Mouse (Mus musculus): ENCODE results near the gene Col18a1.

Col18a1 gene

GRCm38 (mm10) chr10:77182804-77183331 is 16.5 kb upstream of the Col18a1 start:
- DNase-seq (ENCODE audit: low read depth) = no peak

DNA sequence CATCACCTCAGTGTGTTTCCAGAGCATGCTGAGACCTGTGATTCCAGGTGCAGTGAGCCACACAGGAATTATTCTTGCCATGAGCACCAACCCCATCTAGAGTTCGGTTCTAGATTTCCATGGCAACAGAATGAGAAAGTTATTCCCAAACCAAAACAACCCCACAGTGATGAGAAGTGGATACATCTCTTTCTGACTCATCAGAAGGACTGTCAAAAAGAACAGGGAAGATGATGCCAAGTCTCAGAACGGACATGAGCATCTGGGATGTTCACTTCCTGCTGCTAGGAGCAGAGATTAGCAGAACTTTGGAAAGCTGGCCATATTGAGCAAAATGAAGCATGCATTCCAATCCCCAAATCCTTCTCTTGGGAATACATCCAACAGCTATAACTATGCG is 13.8 kb upstream of the Col18a1 start:
- DNase-seq (ENCODE audit: low read depth) = no peak

GRCm38 (mm10) chr10:77178691-77179090 is 12.3 kb upstream of the Col18a1 start:
- no peak for DNase-seq (ENCODE audit: low read depth)

DNA sequence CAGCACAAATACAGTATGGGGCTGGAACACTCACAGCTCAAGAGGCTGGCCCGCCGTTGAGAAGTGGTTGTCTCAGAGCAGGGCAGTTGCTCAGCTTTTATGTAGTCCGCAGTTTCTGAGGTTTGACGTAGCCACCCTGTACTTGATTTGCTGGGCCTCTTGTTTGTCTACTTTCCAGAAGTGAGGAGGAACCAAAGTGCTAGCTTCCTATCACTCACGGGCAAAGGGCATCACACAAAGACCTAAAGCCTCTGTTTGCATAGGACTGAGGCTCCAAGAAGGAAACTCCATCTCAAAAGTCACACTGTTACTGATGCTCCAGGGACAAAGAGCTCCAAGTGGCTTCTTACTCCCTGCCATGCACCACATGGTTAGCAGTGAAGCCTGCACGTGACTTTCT is 4.1 kb upstream of the Col18a1 start:
- DNase-seq (ENCODE audit: low read depth) = no peak

DNA sequence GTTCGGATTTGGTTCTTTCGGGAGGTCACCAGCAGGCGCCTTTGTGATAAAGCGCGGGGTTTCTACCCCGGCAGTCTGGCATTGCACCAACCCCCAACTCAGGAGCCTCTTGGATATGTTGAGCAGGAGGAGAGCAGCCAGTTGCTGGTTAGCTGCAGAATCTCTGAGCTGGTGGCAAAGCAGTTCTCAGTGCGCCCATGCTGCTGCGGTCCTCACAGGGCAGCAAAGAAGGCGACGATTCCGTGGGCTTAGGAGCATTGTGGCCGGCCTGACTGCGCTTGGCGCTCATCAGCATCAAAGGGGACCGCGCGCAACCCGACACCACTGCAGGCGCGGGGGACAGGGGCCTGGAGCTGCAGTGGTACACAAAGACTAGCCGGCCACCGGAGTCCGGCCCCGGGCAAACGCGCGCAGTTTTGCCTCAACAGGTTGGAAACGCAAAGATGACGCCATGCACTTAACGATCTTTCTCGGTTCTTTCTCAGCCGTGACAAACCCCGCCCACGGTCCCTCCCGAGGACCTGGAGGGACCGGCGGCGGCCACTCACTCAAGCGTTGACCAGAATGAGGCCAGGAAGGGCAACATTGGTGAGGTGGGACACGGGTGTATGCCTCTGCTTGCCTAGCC is 916 bp downstream of the Col18a1 start:
- no peak for DNase-seq (ENCODE audit: low read depth)

DNA sequence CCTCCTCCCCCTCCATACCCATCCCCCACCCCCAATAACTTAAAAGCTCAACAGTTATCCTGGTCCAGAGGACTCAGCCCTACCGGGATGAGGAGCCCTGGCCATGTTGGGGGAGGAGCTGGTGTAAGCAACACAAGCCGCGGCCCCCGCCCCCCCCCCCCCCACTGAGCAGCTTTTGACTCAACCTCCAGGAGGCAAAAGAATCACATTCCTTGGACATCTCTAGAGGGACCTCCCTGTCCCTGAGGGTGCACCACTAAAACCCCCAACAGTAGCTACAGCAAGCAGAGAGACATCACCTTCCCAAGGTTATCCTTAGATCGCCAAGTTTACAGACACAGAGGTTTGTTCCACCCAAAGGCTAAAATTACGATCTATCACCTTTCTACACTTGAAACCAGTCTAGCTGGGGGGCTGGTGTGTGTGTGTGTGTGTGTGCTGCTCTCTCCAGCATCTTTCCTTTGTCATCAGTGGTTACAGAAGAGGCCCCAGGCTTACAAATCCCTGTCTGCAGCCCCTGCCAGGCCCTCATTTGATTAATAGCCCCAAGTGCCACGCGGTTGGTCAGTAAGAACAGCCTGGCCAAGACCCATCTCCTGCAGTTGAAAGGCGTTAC is 1.8 kb downstream of the Col18a1 start:
- no peak for DNase-seq (ENCODE audit: low read depth)

GRCm38 (mm10) chr10:77164041-77164436 is 2.3 kb downstream of the Col18a1 start:
- no peak for DNase-seq (ENCODE audit: low read depth)

GRCm38 (mm10) chr10:77163392-77163977 is 2.9 kb downstream of the Col18a1 start:
- no peak for DNase-seq (ENCODE audit: low read depth)

DNA sequence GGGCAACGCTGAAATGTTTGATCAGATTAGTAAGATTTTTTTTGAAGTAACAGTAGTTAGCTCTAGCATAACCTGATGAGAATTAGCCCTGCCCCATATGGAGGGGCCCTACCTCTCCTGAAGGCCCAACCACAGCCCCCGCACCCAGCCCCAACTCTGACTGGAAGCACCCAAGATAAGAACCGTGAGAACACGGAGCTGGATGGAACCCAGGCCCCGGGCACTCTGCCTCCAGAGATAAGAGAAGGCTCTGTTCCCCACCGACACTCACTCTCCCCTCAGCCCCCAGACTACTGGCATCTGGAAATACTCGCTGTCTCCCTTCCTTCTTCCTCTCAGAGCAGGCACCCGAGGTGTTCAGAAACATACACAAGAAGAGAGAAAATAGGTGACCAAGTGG is 6.8 kb downstream of the Col18a1 start:
- peak; percentile 61 for DNase-seq (ENCODE audit: low read depth)

DNA sequence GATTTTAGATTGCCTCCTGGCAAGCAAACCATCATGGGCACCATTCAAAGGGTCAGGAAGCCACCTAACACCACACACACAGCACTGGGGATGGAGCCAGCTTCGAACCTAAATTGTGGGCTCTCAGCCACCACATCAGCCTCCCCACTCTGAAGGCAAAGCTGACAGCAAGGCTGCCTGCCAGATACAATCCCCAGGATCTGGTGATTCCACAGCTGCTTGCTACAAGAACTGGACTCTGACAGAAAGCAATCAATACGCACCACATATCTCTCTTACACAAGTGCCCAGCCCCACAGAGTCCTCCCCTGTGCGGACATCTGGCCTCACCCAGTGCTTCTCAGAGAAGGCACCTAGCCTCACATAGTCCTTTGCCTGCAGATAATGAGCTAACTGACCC is 7.4 kb downstream of the Col18a1 start:
- no peak for DNase-seq (ENCODE audit: low read depth)

DNA sequence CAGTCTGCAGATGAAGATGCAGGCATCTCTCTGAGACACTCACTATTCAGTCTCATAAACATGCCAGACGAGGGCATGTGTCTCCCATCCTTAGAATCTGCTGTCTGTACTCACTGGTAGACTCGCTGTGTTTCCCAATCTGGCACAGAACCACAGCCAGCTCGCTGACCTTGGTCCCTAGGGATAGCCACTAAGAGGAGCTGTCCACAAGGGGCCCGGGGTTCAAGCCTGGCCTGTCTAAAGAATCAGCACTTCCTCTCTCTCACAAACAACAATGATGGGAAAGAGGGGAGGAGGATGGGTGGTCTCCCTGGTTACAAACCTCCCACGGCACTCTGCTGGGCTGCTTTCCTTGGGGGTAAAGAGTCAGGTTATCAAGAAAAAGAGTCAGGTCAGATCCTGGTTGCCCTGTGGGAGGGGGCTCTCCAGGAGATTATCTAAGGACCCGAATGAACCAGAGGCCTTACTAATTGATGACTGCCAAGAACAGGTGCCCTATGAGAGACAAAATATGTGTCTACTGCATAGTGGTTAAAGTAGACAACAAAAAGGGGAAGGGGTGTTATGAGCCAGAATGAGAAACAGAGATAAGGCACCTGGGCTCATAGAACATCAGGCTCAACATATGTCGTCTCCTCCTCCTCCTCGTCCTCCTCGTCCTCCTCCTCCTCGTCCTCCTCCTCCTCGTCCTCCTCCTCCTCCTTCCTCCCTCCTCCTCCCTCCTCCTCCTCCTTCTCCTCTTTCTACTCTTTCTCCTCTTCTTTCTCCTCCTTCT is 8.9 kb downstream of the Col18a1 start:
- no peak for DNase-seq (ENCODE audit: low read depth)

GRCm38 (mm10) chr10:77152178-77152621 is 14.1 kb downstream of the Col18a1 start:
- no peak for DNase-seq (ENCODE audit: low read depth)

DNA sequence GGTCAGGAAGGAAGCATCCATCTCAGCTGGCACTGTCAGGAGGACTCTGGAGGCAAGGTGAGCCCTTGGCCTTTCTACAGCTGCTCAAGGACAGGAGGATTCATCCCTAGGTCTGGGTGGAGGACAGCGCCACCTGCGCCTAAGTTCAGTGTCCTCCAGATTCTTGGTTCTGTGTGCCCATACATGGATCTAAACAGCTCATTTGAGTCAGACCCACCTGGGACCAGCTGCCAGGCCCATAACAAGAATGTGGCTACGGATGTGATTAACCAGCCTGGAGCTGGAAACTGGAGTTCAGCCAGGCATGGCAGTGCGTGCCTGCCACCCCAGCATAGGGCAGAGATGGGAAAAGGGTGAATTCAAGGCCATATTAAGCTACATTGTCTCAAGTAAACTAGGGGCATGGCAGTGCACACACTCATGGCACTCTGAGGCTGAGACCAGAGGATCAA is 14.8 kb downstream of the Col18a1 start:
- no peak for DNase-seq (ENCODE audit: low read depth)

DNA sequence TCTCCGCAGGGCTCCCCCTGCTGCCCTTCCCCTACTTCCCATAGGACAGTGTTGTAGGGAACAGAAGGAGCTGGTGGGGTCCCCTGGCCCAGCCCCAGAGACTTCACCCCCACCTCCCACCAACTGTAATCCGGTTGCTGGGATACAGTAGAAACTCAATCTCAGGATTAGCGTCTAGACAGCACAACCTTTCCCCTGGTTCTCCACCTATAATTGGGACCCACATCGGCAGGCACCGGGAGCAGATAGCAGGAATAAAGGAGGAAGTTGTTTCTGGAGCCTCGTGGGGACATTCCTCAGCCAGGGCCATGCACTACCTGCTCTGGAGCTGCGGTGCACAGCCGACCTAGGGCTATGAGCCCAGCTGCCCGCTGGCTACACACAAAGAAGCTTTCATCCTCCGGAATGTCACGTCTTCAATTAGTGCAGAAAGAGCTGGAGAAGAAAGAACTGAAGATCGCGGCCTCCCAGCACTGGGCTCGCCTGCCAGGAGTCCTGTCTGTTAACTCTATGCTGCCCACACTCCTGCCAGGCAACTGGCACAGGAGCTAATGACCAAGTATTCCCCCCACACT is 15.3 kb downstream of the Col18a1 start:
- no peak for DNase-seq (ENCODE audit: low read depth)

- DNase-seq (ENCODE audit: low read depth) = no peak
These were observed 16.3 kb downstream of the Col18a1 start for GRCm38 (mm10) chr10:77150016-77150415.

DNA sequence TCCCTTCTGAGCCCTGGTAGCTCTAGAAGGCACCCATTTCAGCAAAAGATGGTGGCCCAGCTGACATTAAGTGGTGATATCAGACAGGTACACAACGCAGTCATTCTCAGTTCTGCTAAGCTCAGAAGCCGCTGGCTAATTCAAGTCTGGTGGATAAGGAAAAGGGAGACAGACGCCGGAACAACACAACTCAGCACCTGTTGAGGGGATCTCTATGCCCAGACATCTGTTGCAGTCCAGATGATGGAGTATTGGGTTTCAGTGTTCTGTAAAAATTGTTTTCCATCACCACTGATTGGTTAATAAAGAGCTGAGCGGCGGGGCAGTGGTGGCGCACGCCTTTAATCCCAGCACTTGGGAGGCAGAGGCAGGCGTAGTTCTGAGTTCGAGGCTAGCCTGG is 18.8 kb downstream of the Col18a1 start:
- DNase-seq (ENCODE audit: low read depth) = no peak

GRCm38 (mm10) chr10:77146901-77147463 is 19.4 kb downstream of the Col18a1 start:
- DNase-seq (ENCODE audit: low read depth) = no peak

DNA sequence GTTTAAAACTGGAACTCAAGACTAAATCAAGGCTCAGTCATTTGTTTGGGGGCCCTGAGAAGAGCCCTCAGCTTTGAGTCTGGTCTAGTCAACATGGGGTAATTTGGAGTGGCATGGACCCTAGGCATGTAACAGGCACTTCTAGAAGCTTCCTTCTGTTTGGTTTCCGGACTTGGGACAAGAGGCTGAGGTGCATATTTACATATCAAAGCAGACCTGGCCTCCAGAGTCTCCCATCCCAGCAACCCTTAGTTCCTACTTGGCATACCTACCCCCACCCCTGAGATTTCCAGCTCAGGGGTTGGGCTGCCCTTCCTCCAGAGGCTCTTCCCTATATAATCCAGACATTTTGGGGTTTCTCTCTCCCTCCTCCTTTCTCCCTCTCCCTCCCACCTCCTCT is 20.4 kb downstream of the Col18a1 start:
- no peak for DNase-seq (ENCODE audit: low read depth)

- no peak for DNase-seq (ENCODE audit: low read depth)
These were observed 22.0 kb downstream of the Col18a1 start for GRCm38 (mm10) chr10:77144372-77144771.

DNA sequence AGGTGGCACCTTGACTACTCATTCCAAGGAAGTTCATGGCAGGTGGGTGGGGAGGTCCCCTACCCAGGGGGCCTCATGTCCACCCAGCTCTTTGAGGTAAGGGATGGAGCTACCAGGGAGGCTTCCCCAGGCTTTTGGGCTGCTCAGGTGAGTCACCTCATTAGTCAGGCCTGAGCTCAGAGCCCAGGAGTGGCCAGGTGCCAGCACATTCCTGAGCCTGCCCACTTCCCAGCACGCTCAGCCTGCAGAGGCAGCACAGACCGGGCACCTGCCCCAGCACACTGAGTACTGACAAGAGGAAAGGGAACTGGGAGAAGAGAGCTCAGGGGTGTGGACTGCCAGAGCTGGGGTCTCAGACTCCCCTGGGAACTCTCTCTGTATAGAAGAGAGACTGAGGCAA is 24.0 kb downstream of the Col18a1 start:
- DNase-seq (ENCODE audit: low read depth) = no peak

- no peak for DNase-seq (ENCODE audit: low read depth)
These were observed 28.0 kb downstream of the Col18a1 start for GRCm38 (mm10) chr10:77138304-77138703.

GRCm38 (mm10) chr10:77136205-77136604 is 30.1 kb downstream of the Col18a1 start:
- DNase-seq (ENCODE audit: low read depth) = no peak

All from c-Kit-positive CD71-positive TER-119-negative erythroid progenitor cells, embryonic 14.5 days (primary cell).